Mouse (Mus musculus) heart, postnatal 0 days (tissue): ENCODE data around the gene Tat.

Experiments
- CTCF ChIP-seq: IDR thresholded peaks from 2 replicates; pipeline ENCODE4 v1.5.1; 2016; ENCODE audit warnings: antibody characterized with exemption, control low read depth, low read depth
- EP300 ChIP-seq: IDR thresholded peaks from 2 replicates; pipeline ENCODE4 v1.6.1; 2016; ENCODE audit warnings: antibody characterized with exemption, low read depth

GRCm38 (mm10) chr8:109946272-109946671 lies 44.0 kb upstream of the Tat start:
- no peak for TF ChIP-seq CTCF
- no peak for TF ChIP-seq EP300
